Mouse (Mus musculus): Measurements from ENCODE around the gene Slamf8.

GRCm38 (mm10) chr1:172580116-172580515 lies 10.3 kb downstream of the Slamf8 start:
- TF ChIP-seq CTCF (IDR thresholded peaks at IDR 0.05; ENCODE audit: low read depth, low read length) (no peak), POLR2A (IDR thresholded peaks at IDR 0.05; ENCODE audit: extremely low read depth, insufficient read depth, low read length) (no peak)

Data from liver, adult 2 months (tissue).